Mouse (Mus musculus) lung, adult 2 months (tissue): ENCODE measurements around the gene Kcnh8.

Source experiments
- CTCF ChIP-seq: fragments of 200-500 bp; IDR thresholded peaks from 2 replicates; pipeline ENCODE4 v1.5.1; 2011; ENCODE audit warnings: mild to moderate bottlenecking, low read length, control low read depth; ENCODE audit not compliant: insufficient read depth
- POLR2A ChIP-seq: fragments of 200-500 bp; IDR thresholded peaks from 2 replicates; pipeline ENCODE4 v1.6.1; 2011; ENCODE audit warnings: low read depth, mild to moderate bottlenecking, control low read depth, low read length, borderline replicate concordance; ENCODE audit errors: extremely low read depth

GRCm38 (mm10) chr17:52885210-52885609 lies 282.7 kb downstream of the Kcnh8 start:
- no peak for TF ChIP-seq CTCF
- no peak for TF ChIP-seq POLR2A
